Mouse (Mus musculus) intestine, postnatal 0 days (tissue): Measurements from ENCODE around the gene Rassf2. TPM values are rescaled to one million over a fixed set of nuclear protein-coding genes. Genes with fewer than 3 reads are reported as not detected.
A peak's percentile ranks its signal among the peaks of the same experiment; 100 is the strongest.

Source experiments
- ATAC-seq: fragments of 200-750 bp; cut with Nextera tagmentation; 2 replicates; pipeline ENCODE4 v1.8.0; 2017; ENCODE audit warnings: mild to moderate bottlenecking, moderate TSS enrichment, moderate library complexity
- H3K27ac ChIP-seq: fragments of 300-500 bp; sonication (generic); 2 replicates; pipeline ENCODE4 v1.5.1; 2014; ENCODE audit warnings: mild to moderate bottlenecking, low read depth, low read length, moderate library complexity
- H3K27me3 ChIP-seq: fragments of 300-500 bp; sonication (generic); replicated peaks from 2 replicates; pipeline ENCODE4 v1.6.1; 2014; ENCODE audit warnings: low read length, mixed read lengths; ENCODE audit not compliant: control insufficient read depth, insufficient read depth
- H3K36me3 ChIP-seq: fragments of 300-500 bp; sonication (generic); 2 replicates; pipeline ENCODE4 v1.6.1; 2014; ENCODE audit warnings: mild to moderate bottlenecking, moderate library complexity; ENCODE audit not compliant: control insufficient read depth, insufficient read depth
- H3K4me1 ChIP-seq: fragments of 300-500 bp; sonication (generic); replicated peaks from 2 replicates; pipeline ENCODE4 v1.6.1; 2014; ENCODE audit warnings: antibody characterized with exemption, low read length, mixed read lengths; ENCODE audit not compliant: control insufficient read depth, insufficient read depth
- H3K4me2 ChIP-seq: fragments of 300-500 bp; sonication (generic); replicated peaks from 2 replicates; pipeline ENCODE4 v1.6.1; 2014; ENCODE audit warnings: low read depth, mild to moderate bottlenecking, moderate library complexity
- H3K4me3 ChIP-seq: fragments of 300-500 bp; sonication (generic); 2 replicates; pipeline ENCODE4 v1.5.1; 2014; ENCODE audit warnings: low read depth, low read length
- H3K9ac ChIP-seq: fragments of 300-500 bp; sonication (generic); 2 replicates; pipeline ENCODE4 v1.6.1; 2014; ENCODE audit warnings: mild to moderate bottlenecking, low read depth, low read length
- H3K9me3 ChIP-seq: fragments of 300-500 bp; sonication (generic); 2 replicates; pipeline ENCODE4 v1.6.1; 2016; ENCODE audit warnings: mixed run types; ENCODE audit not compliant: control insufficient read depth
- CTCF ChIP-seq: sonication (generic); IDR thresholded peaks from 2 replicates; pipeline ENCODE4 v1.5.1; 2016; ENCODE audit warnings: low read depth, mild to moderate bottlenecking, control low read depth, antibody characterized with exemption, moderate library complexity
- WGBS: fragments of 180-500 bp; shearing (Covaris S2); extraction: QIAGEN DNeasy Blood & Tissue Kit; methylation state at CpG from one replicate; pipeline ENCODE4 v1.1.7; 2014; 5-methylcytosine and 5-hydroxymethylcytosine counted together
- polyA plus RNA-seq: library from polyadenylated mRNA; unstranded; fragments of >200 nt; fragmentation: Nextera tagmentation; extraction: Ambion mirVana; gene quantifications from 2 replicates; pipeline ENCODE4 v1.2.1, GENCODE M21; 2015

The Rassf2 gene
- polyA plus RNA-seq: 4.4 TPM in 2 replicates

DNA sequence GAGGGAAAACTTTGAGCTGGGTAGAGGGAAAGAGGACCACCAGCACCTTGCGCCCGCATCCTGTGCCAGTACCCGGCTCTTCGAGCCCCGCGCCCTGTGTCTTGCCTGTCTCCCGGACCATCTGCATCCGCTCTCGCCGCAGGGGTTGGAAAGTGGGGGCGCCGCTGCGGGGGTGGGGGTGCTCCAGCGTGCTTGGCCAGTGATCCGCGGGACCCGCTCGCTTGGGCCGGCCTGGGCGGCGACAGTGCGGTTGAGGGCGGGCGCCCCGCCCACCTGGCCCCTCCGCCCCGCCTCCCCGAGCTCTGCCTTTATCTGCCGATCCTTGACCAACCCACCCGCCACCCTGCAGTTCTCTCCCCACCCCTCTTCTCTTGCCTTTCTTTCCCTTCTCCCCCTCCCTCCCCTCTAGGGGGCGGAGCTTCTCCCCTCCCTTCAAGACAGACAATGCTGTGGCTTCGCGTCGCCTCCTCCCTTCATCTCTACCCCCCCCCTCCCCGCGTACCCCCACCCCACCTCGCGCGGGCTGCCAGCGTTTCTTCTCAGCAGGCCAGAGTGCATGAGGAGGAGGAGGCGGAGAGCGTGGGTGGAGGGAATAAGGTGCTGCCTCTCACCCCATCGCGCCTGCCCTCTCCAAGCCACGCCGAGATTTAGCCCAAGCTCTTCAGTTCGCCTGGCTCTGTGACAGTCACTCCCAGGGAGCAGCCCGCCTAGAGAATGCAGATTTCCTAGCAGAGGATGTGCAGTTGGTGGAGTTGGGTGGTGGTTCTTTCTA lies at the start of gene Rassf2:
Gene Rassf2, minus strand, starts transcription at position 613 of the 772 bp plus-strand sequence.
- Histone ChIP-seq H3K4me1 (no peaks in the 10 kb centered on the region), H3K4me3 (peak within 1 kb of the TSS; percentile 59), H3K27me3 (peaks cover 4% of the 10 kb centered on the region), H3K27ac (peak within 1 kb of the TSS; percentile 74), H3K36me3 (no peaks in the 10 kb centered on the region), H3K9ac (peak within 1 kb of the TSS; percentile 34; the same call in 1 of the 2 replicates), H3K4me2 (peak within 1 kb of the TSS; percentile 97), H3K9me3 (no peaks in the 10 kb centered on the region)
- peak; percentile 71 for ATAC-seq
- WGBS: 0% methylated on average over 18 of the region's 48 CpGs
- peak; percentile 41 for TF ChIP-seq CTCF

DNA sequence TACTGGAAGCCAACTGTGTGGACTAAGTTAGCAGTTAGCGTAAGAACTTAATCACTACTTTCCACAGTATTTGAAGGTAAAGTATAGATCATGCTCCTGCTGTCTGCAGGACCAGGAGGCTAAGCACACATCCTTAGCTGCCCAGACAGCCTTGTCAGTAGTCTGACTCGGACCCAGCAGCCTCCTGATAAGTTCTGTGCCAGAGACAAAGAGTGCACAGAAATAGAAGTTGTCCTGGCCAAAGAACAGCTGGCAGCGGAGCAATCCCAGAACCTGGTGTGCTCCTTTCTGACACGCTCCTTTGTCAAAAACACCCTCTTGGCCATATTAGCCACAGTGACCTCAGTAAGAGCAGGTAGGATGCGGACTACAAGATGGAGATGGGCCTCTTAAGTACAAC lies 49.1 kb upstream of the Rassf2 start:
- TF ChIP-seq CTCF: no peak
- H3K27ac ChIP-seq: no peak overlapping the region
- H3K4me3 ChIP-seq: no peak overlapping the region
- H3K9ac ChIP-seq: no peak overlapping the region
- no peaks in the 10 kb centered on the region for H3K27me3 ChIP-seq
- 88% methylated on average over 5 of the region's 5 CpGs for WGBS
- ATAC-seq: no peak
- H3K4me1 ChIP-seq: no peaks in the 10 kb centered on the region
- no peak overlapping the region for H3K4me2 ChIP-seq
- H3K9me3 ChIP-seq: no peaks in the 10 kb centered on the region
- H3K36me3 ChIP-seq: peaks cover 30% of the 10 kb centered on the region

DNA sequence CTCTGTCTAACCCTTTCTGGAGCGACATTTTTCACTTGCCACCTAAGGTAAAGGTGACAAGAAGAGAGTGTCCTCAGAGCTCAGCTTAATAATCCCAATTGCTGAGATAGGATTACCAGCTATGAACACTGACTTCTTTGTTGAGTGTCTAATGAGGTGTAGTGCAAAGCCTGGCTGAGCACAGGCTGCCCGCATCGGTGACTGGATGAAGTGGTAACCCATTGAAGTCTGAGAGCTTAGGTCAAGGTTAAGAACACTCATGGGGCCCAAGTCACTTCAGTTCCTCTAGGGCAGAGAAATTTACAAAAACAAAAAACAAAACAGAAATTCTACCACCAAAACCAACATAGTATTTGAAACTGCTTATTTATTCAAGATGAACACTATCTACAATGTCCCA lies 43.0 kb upstream of the Rassf2 start:
- H3K27ac ChIP-seq: no peak overlapping the region

DNA sequence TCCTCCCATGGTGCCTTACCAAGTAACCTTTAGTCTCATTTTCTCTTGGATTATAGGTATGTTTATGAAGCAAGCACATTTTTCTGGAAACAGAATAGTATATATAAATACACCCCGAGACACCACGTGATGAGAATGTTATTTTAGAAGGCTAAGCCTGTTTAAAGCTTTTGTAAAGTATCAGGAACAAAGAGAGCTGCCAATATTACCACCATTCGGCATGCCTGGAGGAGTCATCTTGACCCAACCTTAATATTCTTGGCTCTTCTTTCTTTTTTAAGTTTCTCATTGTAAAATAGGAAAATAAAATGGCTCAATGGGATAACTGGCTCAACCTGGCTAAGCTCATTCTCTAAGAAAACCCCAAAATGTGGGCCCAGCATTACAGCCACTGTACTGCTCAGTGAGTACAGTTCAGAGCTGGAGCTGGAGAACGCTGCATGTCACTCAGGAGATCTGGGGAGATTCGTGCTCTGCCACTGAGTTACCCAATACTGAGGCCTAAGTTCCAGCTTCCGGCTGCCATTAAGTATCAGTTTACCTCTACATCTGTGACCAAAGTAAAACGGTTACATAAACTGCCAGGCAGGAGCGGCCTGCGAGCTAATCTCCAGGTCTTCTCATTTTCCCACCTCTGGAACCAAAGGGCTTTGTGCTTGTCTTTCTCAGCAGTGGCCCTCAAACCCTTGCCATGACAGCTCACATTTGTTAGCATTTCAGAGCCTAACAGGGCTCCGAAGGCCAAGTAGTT lies 40.1 kb upstream of the Rassf2 start:
- WGBS: 87% methylated on average over 10 of the region's 10 CpGs
- Histone ChIP-seq H3K27ac (no peak overlapping the region), H3K4me1 (no peaks in the 10 kb centered on the region), H3K9me3 (no peaks in the 10 kb centered on the region), H3K4me2 (no peak overlapping the region), H3K9ac (no peak overlapping the region), H3K36me3 (peaks cover 50% of the 10 kb centered on the region), H3K27me3 (no peaks in the 10 kb centered on the region), H3K4me3 (no peak overlapping the region)
- TF ChIP-seq CTCF: no peak
- ATAC-seq: no peak

More for the DNA sequence above, 43.0 kb upstream of the Rassf2 start:
- Histone ChIP-seq H3K9ac (no peak overlapping the region), H3K9me3 (no peaks in the 10 kb centered on the region), H3K4me2 (no peak overlapping the region), H3K27me3 (no peaks in the 10 kb centered on the region), H3K36me3 (peaks cover 53% of the 10 kb centered on the region), H3K4me3 (no peak overlapping the region), H3K4me1 (no peaks in the 10 kb centered on the region)
- 89% methylated on average over 3 of the region's 3 CpGs for WGBS
- TF ChIP-seq CTCF: no peak
- no peak for ATAC-seq

DNA sequence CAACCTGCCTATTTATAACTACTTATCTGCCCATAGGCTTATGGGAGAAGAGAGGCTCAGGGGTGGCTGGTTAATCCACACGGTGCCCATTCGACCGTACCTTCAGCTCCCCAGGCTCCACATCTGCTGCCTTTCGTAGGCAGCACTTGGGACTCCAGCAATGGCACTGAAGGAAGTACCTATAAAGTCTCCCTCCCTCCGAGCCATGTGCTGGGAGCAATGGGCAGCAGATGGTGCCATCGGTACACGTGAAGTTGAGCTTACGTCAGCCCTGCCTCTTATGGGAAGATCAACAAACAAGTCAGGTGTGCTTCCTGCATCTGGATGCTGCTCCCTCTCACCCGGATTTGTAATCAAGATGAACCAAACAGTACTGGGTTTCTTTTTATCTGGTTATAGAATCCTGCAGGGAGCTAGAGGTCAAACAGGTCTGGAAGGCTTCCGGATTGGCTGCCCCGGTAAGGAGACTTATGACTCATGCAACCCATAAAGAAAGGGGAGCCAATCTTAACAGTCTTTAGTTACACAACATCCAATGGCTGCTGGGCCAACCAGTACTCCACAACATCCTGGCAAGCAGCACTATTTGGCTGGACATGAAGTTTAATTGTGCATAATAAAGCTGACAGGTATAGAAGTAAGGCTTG lies 34.2 kb upstream of the Rassf2 start:
- Histone ChIP-seq H3K27ac (0 out of 2 replicates have a peak overlapping the region, but pooled peaks have one; percentile 42), H3K27me3 (no peaks in the 10 kb centered on the region), H3K9ac (no peak overlapping the region), H3K4me3 (no peak overlapping the region), H3K36me3 (peaks cover 35% of the 10 kb centered on the region), H3K9me3 (no peaks in the 10 kb centered on the region), H3K4me2 (no peak overlapping the region), H3K4me1 (no peaks in the 10 kb centered on the region)
- TF ChIP-seq CTCF: peak; percentile 71
- peak; percentile 84 for ATAC-seq
- 45% methylated on average over 11 of the region's 11 CpGs for WGBS

DNA sequence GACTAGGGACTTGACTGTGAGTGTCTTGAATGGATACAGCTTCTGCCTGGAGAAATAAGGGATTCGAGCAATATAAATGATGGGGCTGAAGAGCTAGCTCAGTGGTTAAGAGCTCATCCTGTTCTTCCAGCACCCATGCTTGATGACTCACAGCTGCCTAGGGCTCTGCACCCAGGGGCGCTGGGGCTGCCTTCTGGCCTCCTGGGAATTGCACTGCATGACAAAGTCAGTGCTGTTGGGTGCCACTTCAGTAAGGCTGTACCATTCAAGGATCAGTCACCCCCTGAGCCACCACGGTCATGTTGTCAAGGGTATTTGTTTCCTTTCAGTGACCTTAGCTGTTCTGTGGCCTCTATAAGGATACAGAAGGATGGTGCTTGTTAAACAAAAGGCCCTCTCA lies 33.7 kb upstream of the Rassf2 start:
- Histone ChIP-seq H3K9me3 (no peaks in the 10 kb centered on the region), H3K4me1 (no peaks in the 10 kb centered on the region), H3K4me3 (no peak overlapping the region), H3K27me3 (no peaks in the 10 kb centered on the region), H3K4me2 (no peak overlapping the region), H3K27ac (0 out of 2 replicates have a peak overlapping the region, but pooled peaks have one; percentile 42), H3K36me3 (peaks cover 37% of the 10 kb centered on the region), H3K9ac (no peak overlapping the region)
- ATAC-seq: peak; percentile 47
- no peak for TF ChIP-seq CTCF
- WGBS: 55% methylated on average over 3 of the region's 3 CpGs
